Mouse (Mus musculus): Measurements from ENCODE around the gene Timmdc1.
"Not testable (repeated sequence)": the region's sequence is repeated elsewhere in the genome, so short reads cannot be mapped to it uniquely, and the experiment has no call there.

Gene Timmdc1

GRCm38 (mm10) chr16:38493890-38494289, 28.6 kb downstream of the Timmdc1 start:
- DNase-seq, result no peak

GRCm38 (mm10) chr16:38492551-38492950, 29.9 kb downstream of the Timmdc1 start:
- DNase-seq, result no peak

GRCm38 (mm10) chr16:38483582-38484309, 38.7 kb downstream of the Timmdc1 start:
- DNase-seq, result no peak

- DNase-seq, result peak; percentile 50
These were observed 39.5 kb downstream of the Timmdc1 start for GRCm38 (mm10) chr16:38482780-38483562.

- no peak for DNase-seq
These were observed 41.1 kb downstream of the Timmdc1 start for GRCm38 (mm10) chr16:38481327-38481726.

GRCm38 (mm10) chr16:38478296-38478695, 44.2 kb downstream of the Timmdc1 start:
- DNase-seq, result no peak

- DNase-seq, result not testable (repeated sequence)
These were observed 45.2 kb downstream of the Timmdc1 start for GRCm38 (mm10) chr16:38477241-38477608.

- peak; percentile 29 for DNase-seq
These were observed 45.9 kb downstream of the Timmdc1 start for GRCm38 (mm10) chr16:38476312-38477240.

- no peak for DNase-seq
These were observed 46.7 kb downstream of the Timmdc1 start for GRCm38 (mm10) chr16:38475681-38476311.

GRCm38 (mm10) chr16:38474677-38475286, 47.7 kb downstream of the Timmdc1 start:
- no peak for DNase-seq

- DNase-seq, result no peak
These were observed 48.8 kb downstream of the Timmdc1 start for GRCm38 (mm10) chr16:38473661-38474060.

GRCm38 (mm10) chr16:38472507-38472873, 50.0 kb downstream of the Timmdc1 start:
- DNase-seq, result no peak

- DNase-seq, result no peak
These were observed 50.6 kb downstream of the Timmdc1 start for GRCm38 (mm10) chr16:38471697-38472506.

GRCm38 (mm10) chr16:38469437-38469836, 53.0 kb downstream of the Timmdc1 start:
- no peak for DNase-seq

- no peak for DNase-seq
These were observed 53.8 kb downstream of the Timmdc1 start for GRCm38 (mm10) chr16:38468706-38469018.

- DNase-seq, result no peak
These were observed 54.4 kb downstream of the Timmdc1 start for GRCm38 (mm10) chr16:38467917-38468705.

GRCm38 (mm10) chr16:38467091-38467916, 55.2 kb downstream of the Timmdc1 start:
- DNase-seq, result no peak

GRCm38 (mm10) chr16:38466089-38466488, 56.4 kb downstream of the Timmdc1 start:
- DNase-seq, result no peak

- no peak for DNase-seq
These were observed 59.2 kb downstream of the Timmdc1 start for GRCm38 (mm10) chr16:38463305-38463704.

- DNase-seq, result no peak
These were observed 60.3 kb downstream of the Timmdc1 start for GRCm38 (mm10) chr16:38462161-38462560.
